Mouse (Mus musculus) thymus, adult 2 months (tissue): Measurements from ENCODE around the gene Mdga1. TPM values are rescaled to one million over a fixed set of nuclear protein-coding genes. Genes with fewer than 3 reads are reported as not detected.
A peak's percentile ranks its signal among the peaks of the same experiment; 100 is the strongest.

Experiments
- DNase-seq: peaks from one replicate; pipeline ENCODE4 v3.0.0; 2021
- H3K27ac ChIP-seq: fragments of 200-500 bp; 2 replicates; pipeline ENCODE4 v1.5.1; 2012; ENCODE audit warnings: low read length, control low read depth; ENCODE audit not compliant: control insufficient read depth, insufficient read depth
- H3K27me3 ChIP-seq: fragments of 200-500 bp; 2 replicates; pipeline ENCODE4 v1.6.1; 2012; ENCODE audit warnings: mild to moderate bottlenecking, low read length, moderate library complexity, mixed read lengths; ENCODE audit not compliant: control insufficient read depth, insufficient read depth
- H3K36me3 ChIP-seq: fragments of 200-500 bp; 2 replicates; pipeline ENCODE4 v1.6.1; 2012; ENCODE audit warnings: mild to moderate bottlenecking, low read length, moderate library complexity; ENCODE audit not compliant: control insufficient read depth, insufficient read depth
- H3K4me1 ChIP-seq: fragments of 200-500 bp; replicated peaks from 2 replicates; pipeline ENCODE4 v1.6.1; 2012; ENCODE audit warnings: low read length; ENCODE audit not compliant: control insufficient read depth, insufficient read depth
- H3K4me3 ChIP-seq: fragments of 200-500 bp; 2 replicates; pipeline ENCODE4 v1.5.1; 2012; ENCODE audit warnings: mild to moderate bottlenecking, low read length, control low read depth, moderate library complexity; ENCODE audit not compliant: control insufficient read depth, insufficient read depth
- CTCF ChIP-seq: fragments of 200-500 bp; IDR thresholded peaks from 2 replicates; pipeline ENCODE4 v1.5.1; 2012; ENCODE audit warnings: mild to moderate bottlenecking, control low read depth, low read length, moderate library complexity, borderline replicate concordance; ENCODE audit not compliant: control insufficient read depth, poor library complexity, insufficient read depth; ENCODE audit errors: extremely low read depth
- POLR2A ChIP-seq: fragments of 200-500 bp; IDR thresholded peaks from 2 replicates; pipeline ENCODE4 v1.6.1; 2012; ENCODE audit warnings: mild to moderate bottlenecking, low read length, control low read depth, moderate library complexity; ENCODE audit not compliant: control insufficient read depth, poor library complexity, insufficient read depth; ENCODE audit errors: extremely low read depth
- WGBS: fragments of 180-500 bp; shearing (Covaris S2); methylation state at CpG from one replicate; pipeline ENCODE4 v1.1.7; 2018; 5-methylcytosine and 5-hydroxymethylcytosine counted together
- polyA plus RNA-seq: library from polyadenylated mRNA; depleted of rRNA; stranded (reverse); fragments of >200 nt; gene quantifications from 2 replicates; pipeline ENCODE4 v1.2.3, GENCODE M21; 2012

Gene Mdga1
- polyA plus RNA-seq, 1 experiment = 16.1 TPM

DNA sequence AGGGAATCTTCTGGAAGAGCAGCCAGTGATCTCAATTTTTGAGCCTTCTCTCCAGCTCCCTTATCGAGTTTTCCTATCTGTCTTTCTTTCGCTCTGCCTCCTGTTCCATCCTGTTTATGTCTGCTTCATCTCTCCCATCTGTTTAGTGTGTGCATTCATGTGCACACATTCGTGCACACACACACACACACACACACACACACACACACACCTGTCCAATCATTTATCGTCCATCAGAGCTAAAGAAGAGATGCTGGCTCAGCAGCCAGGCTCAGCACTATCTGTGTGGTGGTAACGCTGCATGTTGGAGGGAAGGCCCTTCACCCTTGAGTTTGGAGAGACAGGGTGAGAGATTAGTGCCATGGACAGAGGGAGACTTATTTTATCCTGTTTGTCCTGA lies 13.3 kb upstream of the Mdga1 start:
- no peak for DNase-seq
- WGBS = 90% methylated on average over 5 of the region's 5 CpGs
- H3K4me1 ChIP-seq = peaks cover 14% of the 10 kb centered on the region
- H3K4me3 ChIP-seq = no peak overlapping the region
- TF ChIP-seq CTCF (no peak), POLR2A (no peak)
- no peak overlapping the region for H3K27ac ChIP-seq
- no peaks in the 10 kb centered on the region for H3K36me3 ChIP-seq
- no peaks in the 10 kb centered on the region; the same call in 1 of the 2 replicates for H3K27me3 ChIP-seq

DNA sequence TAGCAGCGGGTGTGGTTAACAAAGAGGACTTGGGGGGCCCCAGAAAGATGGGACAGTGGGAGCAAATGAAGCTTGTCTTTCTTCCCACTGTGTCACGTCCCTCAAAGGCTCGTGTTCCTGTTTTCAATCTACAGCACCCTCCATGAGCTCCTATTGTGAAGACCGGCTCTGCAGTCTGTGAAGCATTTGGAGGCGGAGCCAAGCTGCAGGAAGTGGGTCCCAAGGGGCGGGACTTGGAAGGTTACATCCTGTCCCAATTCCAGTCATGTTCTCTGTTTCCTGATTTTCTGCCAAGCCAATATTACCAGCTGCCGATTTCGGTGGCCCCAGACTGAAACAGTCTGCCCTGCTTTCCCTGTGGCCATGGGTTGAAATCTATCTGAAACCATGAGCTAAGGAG lies 11.7 kb upstream of the Mdga1 start:
- TF ChIP-seq CTCF (no peak), POLR2A (no peak)
- no peak overlapping the region for H3K4me3 ChIP-seq
- no peaks in the 10 kb centered on the region for H3K36me3 ChIP-seq

DNA sequence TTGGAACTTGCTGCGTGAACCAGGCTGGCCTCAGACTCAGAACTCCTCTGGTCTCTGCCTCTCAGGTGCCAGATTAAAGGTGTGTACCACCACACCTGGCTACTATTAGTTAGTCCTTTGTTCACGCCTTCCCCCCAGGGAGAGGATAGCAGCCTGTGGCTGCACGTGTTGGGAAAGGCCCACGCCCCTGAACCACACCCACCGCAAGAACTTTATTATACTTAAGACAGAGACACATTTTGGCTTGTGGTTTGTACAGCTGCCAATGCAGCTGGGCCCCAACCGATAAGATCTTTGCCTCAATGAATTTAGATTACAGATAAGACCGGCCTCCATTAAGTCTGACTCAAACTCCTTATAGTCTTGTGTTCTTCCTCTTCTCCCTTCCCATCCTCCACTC lies 10.0 kb upstream of the Mdga1 start:
- no peak for TF ChIP-seq CTCF
- TF ChIP-seq POLR2A = no peak
- Histone ChIP-seq H3K27me3 (no peaks in the 10 kb centered on the region; the same call in 1 of the 2 replicates), H3K4me1 (peaks cover 14% of the 10 kb centered on the region), H3K4me3 (no peak overlapping the region), H3K27ac (no peak overlapping the region), H3K36me3 (no peaks in the 10 kb centered on the region)
- peak; percentile 46 for DNase-seq
- WGBS = 4% methylated on average over 7 of the region's 7 CpGs

More for the DNA sequence above, 11.7 kb upstream of the Mdga1 start:
- 85% methylated on average over 8 of the region's 8 CpGs for WGBS
- H3K27me3 ChIP-seq = no peaks in the 10 kb centered on the region; the same call in 1 of the 2 replicates
- DNase-seq = no peak
- H3K4me1 ChIP-seq = peaks cover 14% of the 10 kb centered on the region
- no peak overlapping the region for H3K27ac ChIP-seq

DNA sequence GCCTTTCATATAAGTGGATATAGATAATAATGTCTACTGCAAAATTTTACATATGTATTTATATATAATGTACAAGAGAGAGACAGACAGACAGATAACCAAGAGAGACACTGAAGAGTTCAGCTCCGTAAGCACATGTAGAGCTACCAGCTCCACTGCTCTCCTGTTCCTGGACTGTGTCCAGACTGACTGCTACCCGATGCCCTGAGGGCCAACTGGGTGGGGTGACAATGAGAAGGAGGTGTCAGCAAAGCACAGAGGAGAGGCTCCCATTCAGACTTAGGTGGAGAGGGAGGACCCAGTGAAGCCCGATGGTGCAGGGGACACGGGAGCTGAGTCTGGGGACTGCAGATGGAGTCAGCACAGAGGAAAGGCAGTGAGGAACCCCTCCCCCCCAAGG lies 9.1 kb upstream of the Mdga1 start:
- H3K36me3 ChIP-seq = no peaks in the 10 kb centered on the region
- H3K27me3 ChIP-seq = no peaks in the 10 kb centered on the region; the same call in 1 of the 2 replicates
- H3K4me3 ChIP-seq = no peak overlapping the region
- no peak for DNase-seq
- no peak overlapping the region for H3K27ac ChIP-seq
- WGBS = 70% methylated on average over 4 of the region's 4 CpGs
- H3K4me1 ChIP-seq = peaks cover 14% of the 10 kb centered on the region
- TF ChIP-seq CTCF (no peak), POLR2A (no peak)

DNA sequence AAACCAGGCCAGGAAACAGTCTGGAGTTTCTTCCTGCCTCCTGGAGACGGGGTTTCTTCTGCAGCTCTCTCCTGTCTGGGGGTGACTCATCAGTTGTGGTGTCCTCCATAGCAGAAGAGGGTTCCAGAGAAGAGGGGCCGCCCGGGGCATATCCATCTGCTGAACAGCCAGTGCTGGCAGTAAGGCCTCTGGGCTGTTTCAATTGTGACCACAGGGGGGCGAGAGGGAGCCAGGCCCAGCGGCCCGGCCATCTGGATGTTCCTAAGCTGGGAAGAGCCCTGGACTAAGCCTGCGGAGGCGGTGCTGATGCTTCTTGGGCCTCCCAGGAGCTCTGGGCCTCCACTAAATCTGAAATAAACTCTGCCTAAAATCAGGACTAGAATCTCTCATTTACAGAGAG lies 5.8 kb upstream of the Mdga1 start:
- DNase-seq = peak; percentile 75
- H3K27me3 ChIP-seq = no peaks in the 10 kb centered on the region
- 11% methylated on average over 8 of the region's 8 CpGs for WGBS
- H3K36me3 ChIP-seq = no peaks in the 10 kb centered on the region
- H3K27ac ChIP-seq = no peak overlapping the region
- no peak overlapping the region for H3K4me3 ChIP-seq
- TF ChIP-seq POLR2A = 0 out of 2 replicates have a peak, but pooled peaks have one; percentile 17
- TF ChIP-seq CTCF = peak; percentile 88; the same call in 1 of the 2 replicates
- H3K4me1 ChIP-seq = peaks cover 27% of the 10 kb centered on the region

DNA sequence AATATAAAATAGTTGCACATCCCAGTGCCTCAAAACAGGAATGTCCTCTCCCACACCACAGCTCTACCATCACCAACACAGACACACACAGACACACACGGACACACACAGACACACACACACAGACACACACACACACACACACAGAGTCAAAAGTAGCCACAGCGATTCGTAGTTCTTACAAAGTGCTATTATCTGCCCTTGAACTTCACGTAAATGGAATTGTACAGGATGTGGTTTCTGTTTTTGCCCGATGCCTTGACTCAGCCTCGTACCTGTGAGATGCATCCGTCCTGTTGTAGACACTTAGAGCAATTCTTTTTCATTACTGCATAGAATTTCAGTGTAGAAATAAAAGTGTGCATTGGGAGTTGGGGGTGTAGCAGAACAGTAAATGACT lies 3.3 kb upstream of the Mdga1 start:
- 14% methylated on average over 7 of the region's 7 CpGs for WGBS
- TF ChIP-seq POLR2A (no peak), CTCF (no peak)
- peaks cover 12% of the 10 kb centered on the region for H3K4me1 ChIP-seq

More for the DNA sequence above, 3.3 kb upstream of the Mdga1 start:
- Histone ChIP-seq H3K36me3 (no peaks in the 10 kb centered on the region), H3K4me3 (no peak overlapping the region), H3K27ac (no peak overlapping the region), H3K27me3 (no peaks in the 10 kb centered on the region)
- peak; percentile 28 for DNase-seq
